Mouse (Mus musculus) frontal cortex, postnatal 14 days (tissue): Measurements from ENCODE around the gene Bsn.

ENCODE experiments used
- DNase-seq, 2 experiments: peaks; one replicate each; pipeline ENCODE4 v3.0.0; 2022; ENCODE audit warnings: low spot score in 2 of 2

Gene Bsn

GRCm38 (mm10) chr9:108054331-108055040 lies 135.7 kb downstream of the Bsn start:
- no peak for DNase-seq

DNA sequence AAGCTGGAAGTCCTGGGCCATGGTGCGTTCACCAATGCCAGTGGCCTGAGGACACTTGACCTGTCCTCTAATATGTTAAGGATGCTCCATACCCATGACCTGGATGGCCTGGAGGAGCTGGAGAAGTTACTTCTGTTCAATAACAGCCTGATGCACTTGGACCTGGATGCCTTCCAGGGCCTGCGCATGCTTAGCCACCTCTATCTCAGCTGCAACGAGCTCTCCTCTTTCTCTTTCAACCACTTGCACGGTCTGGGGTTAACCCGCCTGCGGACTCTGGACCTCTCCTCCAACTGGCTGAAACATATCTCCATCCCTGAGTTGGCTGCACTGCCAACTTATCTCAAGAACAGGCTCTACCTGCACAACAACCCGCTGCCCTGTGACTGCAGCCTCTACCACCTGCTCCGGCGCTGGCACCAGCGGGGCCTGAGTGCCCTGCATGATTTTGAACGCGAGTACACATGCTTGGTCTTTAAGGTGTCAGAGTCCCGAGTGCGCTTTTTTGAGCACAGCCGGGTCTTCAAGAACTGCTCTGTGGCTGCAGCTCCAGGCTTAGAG lies 136.4 kb downstream of the Bsn start:
- no peak for DNase-seq

GRCm38 (mm10) chr9:108052885-108053664 lies 137.1 kb downstream of the Bsn start, which contains the start of gene Amigo3:
TSS of gene Amigo3 (plus strand) at chr9:108053159.
- DNase-seq: peak; percentile 95 to 98

DNA sequence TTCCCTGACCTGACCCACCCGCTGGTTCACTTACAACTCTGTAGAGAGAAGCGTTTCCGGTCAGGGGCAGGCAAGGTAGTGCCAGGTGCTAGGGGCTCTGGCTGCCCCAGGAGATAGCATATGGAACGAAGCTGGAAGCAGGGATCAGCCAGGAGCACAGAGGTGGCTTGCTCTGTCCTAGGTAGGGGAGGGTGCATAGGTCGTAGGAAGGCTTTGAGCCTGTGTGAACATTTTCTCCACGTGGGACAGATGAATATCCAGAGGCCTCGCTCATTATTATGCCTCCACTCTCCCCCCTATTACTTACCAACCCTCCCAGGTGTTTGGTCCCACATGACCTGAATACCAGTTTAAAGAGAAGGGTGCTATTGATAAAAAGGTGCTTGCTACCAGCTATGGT lies 137.8 kb downstream of the Bsn start:
- DNase-seq: no peak

DNA sequence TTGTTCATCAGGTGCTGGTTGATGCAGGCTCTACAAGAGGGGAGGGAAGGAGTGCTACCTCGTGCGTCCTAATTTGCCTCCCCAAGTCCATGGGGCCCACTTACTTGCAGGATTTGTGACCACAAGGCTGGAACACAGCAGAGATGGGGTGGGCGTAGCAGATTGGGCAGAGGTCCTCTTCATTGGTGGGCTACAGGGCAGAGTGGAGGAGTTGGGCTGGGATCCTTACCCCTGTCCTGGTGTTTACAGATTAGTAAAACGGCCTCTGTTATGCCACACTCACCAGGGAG lies 138.3 kb downstream of the Bsn start:
- DNase-seq: no peak

GRCm38 (mm10) chr9:108051184-108051930 lies 138.8 kb downstream of the Bsn start:
- DNase-seq: no peak

DNA sequence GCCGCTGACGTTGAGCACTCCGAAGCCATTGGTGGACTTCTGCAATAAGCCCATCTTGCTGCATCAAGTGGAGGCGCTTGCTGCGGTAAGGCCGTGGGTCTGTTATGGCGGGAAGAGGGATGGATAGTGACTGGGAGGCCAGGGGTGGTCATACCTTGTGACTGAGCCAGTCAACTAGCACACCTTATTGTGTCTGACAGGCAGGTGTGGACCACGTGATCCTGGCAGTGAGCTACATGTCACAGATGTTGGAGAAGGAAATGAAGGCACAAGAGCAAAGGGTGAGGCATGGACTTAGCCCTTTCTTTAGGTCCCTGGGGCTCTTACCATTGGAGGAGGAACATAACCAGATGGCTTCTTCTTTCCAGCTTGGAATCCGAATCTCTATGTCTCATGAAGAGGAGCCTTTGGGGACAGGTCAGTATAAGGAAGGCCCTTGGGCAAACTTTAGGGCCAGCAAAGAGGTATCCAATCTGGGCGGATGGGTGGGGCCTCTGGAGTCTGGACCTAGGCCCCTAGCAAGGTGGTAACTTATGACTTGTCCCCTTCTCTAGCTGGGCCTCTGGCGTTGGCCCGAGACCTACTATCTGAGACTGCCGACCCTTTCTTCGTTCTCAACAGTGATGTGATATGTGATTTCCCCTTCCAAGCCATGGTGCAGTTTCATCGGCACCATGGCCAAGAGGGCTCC lies 140.5 kb downstream of the Bsn start:
- no peak for DNase-seq

DNA sequence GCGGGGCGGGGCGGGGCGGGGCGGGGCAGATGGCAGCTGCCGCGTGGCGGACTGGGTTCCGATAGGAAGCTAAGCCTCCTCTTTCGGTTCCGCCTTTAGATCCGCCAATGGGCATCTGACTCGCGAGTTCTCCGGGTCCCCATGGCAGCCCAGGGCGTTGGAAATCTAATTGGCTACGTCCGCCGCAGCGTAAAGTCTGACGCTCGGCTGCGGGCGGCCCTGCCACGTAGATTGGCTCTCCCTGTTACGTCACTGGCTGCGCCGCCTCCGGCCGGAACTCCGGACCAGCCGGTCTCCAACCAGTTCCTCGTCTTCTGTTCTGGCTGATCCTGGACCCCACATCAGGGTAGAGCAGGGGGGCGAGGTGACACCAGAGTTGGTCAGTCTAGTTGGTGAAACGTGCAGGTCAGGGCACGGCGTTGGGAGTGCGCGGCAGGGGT lies 141.1 kb downstream of the Bsn start, which contains the start of gene Gmppb:
Gmppb (plus strand) TSS at position 227 of the 440 bp plus-strand sequence.
- DNase-seq: peak; percentile 96

- no peak for DNase-seq
Observed at GRCm38 (mm10) chr9:108048566-108048955, 141.6 kb downstream of the Bsn start.

DNA sequence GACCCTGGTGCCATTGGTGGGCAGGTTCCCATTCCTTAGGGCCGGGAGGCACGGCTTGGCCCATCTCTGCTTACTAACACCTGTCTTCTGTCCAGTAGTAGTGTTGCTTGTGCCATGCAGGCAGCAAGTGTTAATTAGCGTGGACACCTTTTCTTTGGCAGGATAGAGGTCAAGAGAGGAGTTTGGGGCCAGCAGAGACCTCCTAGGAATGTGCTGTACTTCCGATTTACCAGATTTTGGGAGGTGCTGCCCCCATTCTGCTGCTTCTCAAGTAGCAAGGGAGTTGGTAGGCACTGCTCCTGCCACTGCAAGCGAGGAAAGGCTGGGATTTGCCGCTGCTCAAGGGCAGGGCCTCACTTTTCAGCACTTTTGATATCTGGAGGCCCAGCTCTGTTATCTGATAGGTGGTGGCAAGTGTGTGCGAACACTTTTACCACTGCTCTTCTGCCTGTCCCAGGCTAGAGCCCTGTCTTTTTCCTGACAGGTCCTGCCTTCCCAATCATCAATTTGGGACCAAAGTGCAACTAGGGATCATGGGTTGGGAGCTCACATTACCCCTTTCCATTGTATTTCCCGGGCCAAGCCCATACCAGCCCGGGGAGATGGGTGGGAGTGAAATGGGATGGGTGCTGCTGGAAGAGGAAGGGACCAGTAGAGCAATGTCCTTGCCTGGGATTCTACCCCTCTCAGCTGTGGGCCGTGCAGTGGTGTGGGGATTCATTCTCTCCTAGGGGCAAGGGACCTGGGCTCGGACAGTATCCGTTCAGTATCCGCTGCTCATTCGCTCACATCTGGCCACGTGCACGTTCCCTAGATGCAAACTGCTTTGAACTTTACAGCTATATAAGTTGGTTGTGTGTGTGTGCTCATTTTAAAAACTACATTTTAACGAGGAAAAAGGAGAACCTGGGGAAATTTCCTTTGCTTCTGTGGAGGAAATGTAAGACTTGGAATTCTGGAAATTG lies 142.3 kb downstream of the Bsn start:
- no peak for DNase-seq

DNA sequence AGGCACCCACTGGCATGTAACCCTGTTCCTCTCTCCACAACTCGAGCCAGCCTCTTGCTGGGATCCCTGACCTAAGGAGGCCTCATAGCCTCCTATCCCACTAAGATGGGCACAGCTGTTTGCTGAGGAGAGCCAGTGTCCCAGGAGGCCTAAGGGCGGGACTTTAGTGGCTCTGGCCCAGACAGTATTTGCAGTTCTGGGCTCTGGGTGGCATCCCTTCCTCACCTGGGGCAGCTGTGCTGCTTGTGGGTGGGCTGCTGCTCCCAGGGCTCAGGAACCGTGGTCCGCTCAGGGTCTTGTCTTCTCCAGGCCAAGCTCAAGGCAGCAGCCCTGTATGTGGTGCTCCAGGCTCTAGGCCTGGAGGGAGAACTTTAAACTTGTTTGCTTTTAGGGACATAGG lies 143.6 kb downstream of the Bsn start:
- no peak for DNase-seq
